Mouse (Mus musculus): Measurements from ENCODE around the gene Dclk3. TPM values are rescaled to one million over a fixed set of nuclear protein-coding genes. Genes with fewer than 3 reads are reported as not detected.

Gene Dclk3
- polyA plus RNA-seq, 1 experiment from 2014 or later: not detected

DNA sequence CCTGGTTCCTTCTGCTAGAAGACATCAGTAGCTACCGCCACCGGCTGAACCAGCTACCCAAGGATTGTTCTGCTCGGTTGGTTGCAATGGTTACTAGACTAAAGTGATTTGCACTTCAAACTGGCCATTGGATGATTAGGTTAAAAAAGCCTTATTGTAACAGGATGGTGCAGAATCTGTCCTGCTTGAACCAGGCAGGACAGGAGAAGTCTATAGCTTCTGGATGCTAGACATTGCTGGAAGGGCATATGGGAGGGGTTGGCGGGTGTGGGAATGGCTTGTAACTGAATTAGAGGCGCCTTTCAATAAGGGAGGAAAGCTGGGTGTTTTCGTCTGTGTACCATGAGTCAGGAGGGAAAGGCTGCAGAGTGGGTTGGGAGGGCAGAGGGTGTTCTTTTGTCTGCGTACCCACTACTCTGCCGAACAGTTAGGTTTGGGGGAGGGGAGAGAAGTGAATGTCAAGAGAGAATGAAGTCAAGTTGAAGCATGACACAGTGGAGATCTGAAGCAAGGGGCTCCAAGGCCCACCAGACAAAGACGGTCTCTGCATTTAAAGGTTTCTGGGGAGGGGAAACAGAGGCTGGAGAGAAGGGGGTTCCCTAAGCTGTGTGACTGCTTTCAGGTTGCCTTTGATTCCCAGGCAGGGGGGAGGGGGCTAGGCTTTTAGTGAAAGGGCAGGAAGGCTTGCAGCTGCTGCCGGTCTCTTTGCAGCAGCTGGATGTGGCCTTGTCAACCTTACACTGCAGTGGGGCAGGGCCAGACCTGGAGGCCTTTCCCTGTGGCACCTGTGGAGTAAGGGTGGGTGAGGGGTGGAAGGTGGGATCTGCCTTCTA lies 48.0 kb downstream of the Dclk3 start:
- Histone ChIP-seq H3K36me3 (ENCODE audit: inconsistent target) (no peaks in the 10 kb centered on the region), H3K4me3 (ENCODE audit: inconsistent target) (no peak overlapping the region), H3K79me2 (ENCODE audit: inconsistent target) (no peaks in the 10 kb centered on the region), H3K27ac (no peak overlapping the region)
- 91% methylated on average over 10 of the region's 10 CpGs for WGBS (ENCODE audit: missing documents)

GRCm38 (mm10) chr9:111490583-111490982 lies 51.7 kb downstream of the Dclk3 start:
- no peak overlapping the region for H3K4me3 ChIP-seq (ENCODE audit: inconsistent target)
- no peaks in the 10 kb centered on the region for H3K36me3 ChIP-seq (ENCODE audit: inconsistent target)
- no peak overlapping the region for H3K27ac ChIP-seq
- 37% methylated on average over 8 of the region's 8 CpGs for WGBS (ENCODE audit: missing documents)
- no peaks in the 10 kb centered on the region for H3K79me2 ChIP-seq (ENCODE audit: inconsistent target)

DNA sequence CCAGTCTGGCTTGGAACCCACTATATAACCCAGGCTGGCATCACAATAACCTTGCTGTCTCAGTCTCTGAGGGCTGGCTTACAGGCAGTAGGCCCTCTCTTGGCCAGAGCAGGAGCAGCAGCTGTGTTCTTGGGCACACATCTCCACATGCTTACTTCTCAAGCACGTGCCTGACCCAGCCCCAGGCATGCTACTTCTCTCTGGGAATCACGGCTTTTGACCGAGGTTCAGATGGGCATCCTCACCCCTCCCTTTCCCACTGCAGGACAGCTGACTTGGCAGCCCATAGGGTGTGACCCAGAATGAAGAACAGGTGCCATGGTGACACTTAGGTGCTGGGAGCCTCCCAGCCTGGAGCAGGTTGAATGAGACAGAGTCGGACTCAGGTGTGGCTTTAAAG lies 52.4 kb downstream of the Dclk3 start:
- WGBS (ENCODE audit: missing documents): 51% methylated on average over 4 of the region's 4 CpGs
- Histone ChIP-seq H3K36me3 (ENCODE audit: inconsistent target) (no peaks in the 10 kb centered on the region), H3K79me2 (ENCODE audit: inconsistent target) (no peaks in the 10 kb centered on the region), H3K4me3 (ENCODE audit: inconsistent target) (no peak overlapping the region), H3K27ac (no peak overlapping the region)

DNA sequence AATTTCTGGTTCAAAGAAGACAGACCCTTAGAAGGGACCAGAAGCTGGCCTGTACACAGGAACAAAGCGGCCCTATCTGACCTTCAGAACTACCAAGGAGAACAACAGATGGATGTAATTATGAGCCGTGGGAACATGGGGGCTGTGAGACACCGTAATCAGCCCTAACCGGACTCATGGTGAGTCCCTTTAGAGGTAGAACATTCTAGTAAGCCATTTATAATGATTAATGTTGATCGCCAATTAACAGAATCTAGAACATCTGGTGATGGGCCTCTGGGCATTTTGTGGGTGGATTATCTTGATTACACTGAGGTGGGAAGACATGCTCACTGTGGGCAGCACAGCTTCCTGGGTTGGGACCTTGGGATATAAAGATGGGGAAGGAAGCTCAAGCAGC lies 54.6 kb downstream of the Dclk3 start:
- WGBS (ENCODE audit: missing documents): 84% methylated on average over 5 of the region's 5 CpGs
- Histone ChIP-seq H3K27ac (no peak overlapping the region), H3K4me3 (ENCODE audit: inconsistent target) (no peak overlapping the region), H3K36me3 (ENCODE audit: inconsistent target) (no peaks in the 10 kb centered on the region), H3K79me2 (ENCODE audit: inconsistent target) (no peaks in the 10 kb centered on the region)

DNA sequence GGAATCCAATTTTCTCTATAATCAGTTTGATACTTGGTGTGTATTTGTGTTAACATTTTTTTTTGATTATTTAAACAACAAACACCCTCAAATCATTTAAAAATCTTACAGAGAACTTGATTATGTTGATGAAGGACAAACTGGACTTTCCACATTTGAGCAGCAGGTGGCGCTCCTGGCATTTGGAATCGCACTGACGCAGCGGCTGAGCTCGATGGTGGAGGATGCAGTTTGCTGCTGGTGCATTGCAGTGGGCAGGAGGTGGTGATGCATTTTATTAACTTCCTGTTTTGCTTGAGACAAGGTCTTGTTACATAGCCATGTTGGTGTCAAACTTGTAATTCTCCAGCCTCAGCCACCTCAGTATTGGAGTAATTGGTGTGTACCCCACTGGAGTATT lies 56.7 kb downstream of the Dclk3 start:
- H3K79me2 ChIP-seq (ENCODE audit: inconsistent target): no peaks in the 10 kb centered on the region
- no peaks in the 10 kb centered on the region for H3K36me3 ChIP-seq (ENCODE audit: inconsistent target)
- H3K27ac ChIP-seq: no peak overlapping the region
- H3K4me3 ChIP-seq (ENCODE audit: inconsistent target): no peak overlapping the region
- WGBS (ENCODE audit: missing documents): under 1% methylated on average over 5 of the region's 5 CpGs

DNA sequence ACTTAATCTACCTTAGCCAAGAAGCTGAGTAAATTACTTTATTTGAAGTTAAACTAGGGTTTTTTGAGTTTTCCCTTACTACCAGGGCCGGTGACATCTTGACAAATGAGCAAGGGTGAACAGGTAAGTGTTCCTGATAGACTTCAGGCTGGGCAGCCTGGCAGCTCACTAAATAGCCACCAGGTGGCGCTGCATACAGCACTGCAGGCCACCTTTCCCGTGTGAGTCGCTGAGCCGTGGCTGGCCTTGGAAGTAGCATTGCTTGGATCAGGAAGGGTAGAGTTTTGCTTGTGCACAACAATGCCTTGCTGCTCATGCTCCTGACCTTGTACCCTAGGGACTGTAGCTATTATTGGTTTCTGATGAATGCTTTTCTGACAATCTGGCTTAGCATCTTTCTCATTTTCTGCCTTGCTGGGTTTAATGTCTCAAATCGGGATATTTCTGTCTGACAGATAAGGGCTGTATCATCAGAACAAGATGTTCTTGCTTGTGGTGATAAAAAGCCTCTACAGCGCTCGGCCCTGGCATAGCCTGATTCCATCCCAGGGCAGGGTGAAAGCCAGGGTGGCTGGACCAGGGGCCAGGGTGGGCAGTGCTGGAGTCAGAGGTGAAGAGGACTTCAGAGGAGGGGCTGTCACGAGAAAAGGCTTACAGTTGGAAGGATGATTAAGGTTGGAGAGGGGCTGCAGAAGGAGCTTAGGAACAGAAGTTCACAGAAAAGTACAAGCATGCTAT lies 58.4 kb downstream of the Dclk3 start:
- H3K27ac ChIP-seq: no peak overlapping the region
- H3K4me3 ChIP-seq (ENCODE audit: inconsistent target): no peak overlapping the region
- no peaks in the 10 kb centered on the region for H3K79me2 ChIP-seq (ENCODE audit: inconsistent target)
- 33% methylated on average over 9 of the region's 9 CpGs for WGBS (ENCODE audit: missing documents)
- H3K36me3 ChIP-seq (ENCODE audit: inconsistent target): no peaks in the 10 kb centered on the region

DNA sequence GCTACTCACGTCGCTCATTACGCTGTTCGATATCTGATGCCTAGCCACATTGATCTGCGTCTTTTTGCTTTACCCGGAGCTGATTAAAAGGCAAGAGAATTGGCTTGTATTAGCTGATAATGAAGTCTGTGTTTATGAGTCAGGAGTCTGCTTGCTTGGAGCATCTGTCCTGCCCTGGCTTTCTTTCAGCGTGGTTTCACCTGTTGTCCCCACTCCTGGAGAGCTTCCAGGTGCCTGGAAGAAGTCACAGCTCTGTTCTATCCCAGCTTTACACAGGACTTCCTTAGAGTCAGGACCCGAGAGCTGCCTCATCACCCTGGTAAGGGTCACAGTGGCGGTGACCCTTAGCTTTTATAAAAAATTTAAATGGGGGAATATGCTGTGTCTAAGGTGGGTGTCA lies 61.3 kb downstream of the Dclk3 start:
- Histone ChIP-seq H3K27ac (no peak overlapping the region), H3K4me3 (ENCODE audit: inconsistent target) (no peak overlapping the region), H3K79me2 (ENCODE audit: inconsistent target) (no peaks in the 10 kb centered on the region), H3K36me3 (ENCODE audit: inconsistent target) (no peaks in the 10 kb centered on the region)
- 95% methylated on average over 9 of the region's 9 CpGs for WGBS (ENCODE audit: missing documents)

GRCm38 (mm10) chr9:111506075-111506474 lies 67.2 kb downstream of the Dclk3 start:
- WGBS (ENCODE audit: missing documents): 73% methylated on average over 3 of the region's 3 CpGs
- Histone ChIP-seq H3K4me3 (ENCODE audit: inconsistent target) (no peak overlapping the region), H3K36me3 (ENCODE audit: inconsistent target) (no peaks in the 10 kb centered on the region), H3K27ac (no peak overlapping the region), H3K79me2 (ENCODE audit: inconsistent target) (no peaks in the 10 kb centered on the region)

DNA sequence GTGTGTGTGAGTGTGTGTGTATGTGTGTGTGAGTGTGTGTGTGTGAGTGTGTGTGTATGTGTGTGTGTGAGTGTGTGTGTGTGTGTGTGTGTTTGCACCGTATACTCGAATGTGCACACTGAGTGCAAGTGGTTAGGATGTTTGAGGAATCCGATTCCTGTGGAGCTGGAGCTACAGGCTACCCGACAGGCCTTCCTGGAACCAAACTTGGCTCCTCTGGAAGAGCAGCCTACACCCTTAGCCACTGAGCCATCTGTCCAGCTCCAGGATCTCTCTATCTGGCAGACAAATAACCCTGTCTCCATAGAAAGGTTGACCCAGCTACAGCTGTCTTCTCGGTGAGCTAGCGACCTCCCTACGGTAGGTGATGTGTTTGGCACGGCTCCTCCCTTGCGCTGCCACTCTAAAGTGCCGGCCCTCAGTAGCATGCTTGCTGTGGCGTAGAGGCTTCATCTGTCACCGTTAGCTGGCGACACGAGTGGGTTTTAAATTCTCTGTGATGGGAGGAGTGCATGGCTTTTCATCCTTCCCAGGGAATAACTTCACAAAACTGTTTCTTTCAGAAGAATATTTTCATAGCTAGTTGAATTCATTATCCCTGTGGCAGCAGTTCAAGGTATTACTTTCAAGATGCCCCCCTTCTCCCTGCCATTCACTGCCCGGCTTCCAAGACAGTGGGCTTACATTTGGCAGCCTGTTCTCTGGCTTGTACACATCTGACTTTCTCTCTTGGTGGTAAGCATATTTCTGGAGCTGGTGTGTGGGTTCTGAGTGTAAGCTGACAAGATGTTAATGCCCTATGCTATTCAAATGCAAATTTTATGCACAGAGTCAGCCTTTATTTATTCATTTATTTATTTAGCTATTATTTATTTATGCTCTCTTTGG lies 75.9 kb downstream of the Dclk3 start:
- Histone ChIP-seq H3K27ac (no peak overlapping the region), H3K79me2 (ENCODE audit: inconsistent target) (no peaks in the 10 kb centered on the region), H3K4me3 (ENCODE audit: inconsistent target) (no peak overlapping the region), H3K36me3 (ENCODE audit: inconsistent target) (no peaks in the 10 kb centered on the region)
- 92% methylated on average over 13 of the region's 15 CpGs for WGBS (ENCODE audit: missing documents)

DNA sequence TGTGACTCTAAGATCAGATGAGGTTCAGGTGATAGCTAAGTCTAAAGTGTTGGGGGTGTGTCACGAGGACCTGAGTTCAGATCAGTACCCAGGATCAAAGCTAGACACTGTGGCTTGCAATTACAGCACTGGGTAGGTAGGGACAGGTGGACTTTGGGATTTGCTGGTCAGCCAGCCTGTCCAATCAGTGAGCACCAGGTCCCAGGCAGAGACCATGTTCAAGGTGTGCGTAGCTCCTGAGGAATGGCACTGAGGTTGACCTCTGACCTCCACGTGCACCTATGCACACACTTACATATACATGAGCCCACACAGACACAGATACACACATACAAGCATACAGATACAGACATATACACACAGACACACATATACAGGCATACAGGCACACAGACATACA lies 76.7 kb downstream of the Dclk3 start:
- no peaks in the 10 kb centered on the region for H3K79me2 ChIP-seq (ENCODE audit: inconsistent target)
- H3K27ac ChIP-seq: no peak overlapping the region
- H3K36me3 ChIP-seq (ENCODE audit: inconsistent target): no peaks in the 10 kb centered on the region
- no peak overlapping the region for H3K4me3 ChIP-seq (ENCODE audit: inconsistent target)
- 86% methylated on average over 3 of the region's 3 CpGs for WGBS (ENCODE audit: missing documents)

DNA sequence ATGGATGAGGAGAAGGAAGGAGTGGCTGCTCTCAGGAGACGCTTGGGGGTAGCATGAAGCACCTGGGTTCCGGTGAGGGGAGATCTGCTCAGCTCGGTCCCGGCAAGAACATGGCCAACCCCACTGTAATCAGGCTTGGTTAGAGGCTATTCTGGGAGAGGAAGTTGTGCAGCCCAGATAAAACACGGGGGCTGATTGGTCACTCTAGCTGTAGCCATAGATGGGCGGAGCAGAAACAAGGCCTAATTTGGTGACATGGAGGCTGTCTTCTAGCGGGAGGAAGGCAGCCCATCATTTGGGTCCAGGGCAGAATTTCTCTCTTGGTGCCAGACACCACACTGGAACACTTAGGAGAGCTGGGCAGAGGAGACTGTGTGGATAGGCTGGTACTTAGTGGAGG lies 83.3 kb downstream of the Dclk3 start:
- WGBS (ENCODE audit: missing documents): 73% methylated on average over 7 of the region's 7 CpGs
- Histone ChIP-seq H3K27ac (no peak overlapping the region), H3K79me2 (ENCODE audit: inconsistent target) (no peaks in the 10 kb centered on the region), H3K4me3 (ENCODE audit: inconsistent target) (no peak overlapping the region), H3K36me3 (ENCODE audit: inconsistent target) (no peaks in the 10 kb centered on the region)

DNA sequence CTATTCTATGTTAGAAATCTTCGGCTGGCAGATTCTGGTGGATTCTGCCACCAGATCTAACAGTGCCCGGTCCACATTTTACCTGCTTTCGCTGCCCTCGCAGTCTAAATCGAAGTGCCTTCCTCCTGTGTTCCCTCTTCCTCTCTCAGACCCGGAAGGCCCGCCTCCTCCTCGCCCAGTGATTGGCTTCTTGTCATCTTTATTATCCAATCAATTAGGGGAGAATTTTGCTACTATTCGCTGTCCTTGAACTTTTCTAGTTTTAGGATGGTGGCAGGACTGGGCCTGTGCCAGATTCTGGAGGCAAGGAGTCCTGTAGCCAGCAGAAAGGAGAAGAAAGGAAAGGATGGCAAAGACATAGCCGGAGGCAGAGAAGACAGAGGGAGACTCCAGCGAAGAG lies 84.2 kb downstream of the Dclk3 start:
- Histone ChIP-seq H3K4me3 (ENCODE audit: inconsistent target) (no peak overlapping the region), H3K27ac (no peak overlapping the region), H3K36me3 (ENCODE audit: inconsistent target) (no peaks in the 10 kb centered on the region), H3K79me2 (ENCODE audit: inconsistent target) (no peaks in the 10 kb centered on the region)
- 89% methylated on average over 8 of the region's 11 CpGs for WGBS (ENCODE audit: missing documents)

DNA sequence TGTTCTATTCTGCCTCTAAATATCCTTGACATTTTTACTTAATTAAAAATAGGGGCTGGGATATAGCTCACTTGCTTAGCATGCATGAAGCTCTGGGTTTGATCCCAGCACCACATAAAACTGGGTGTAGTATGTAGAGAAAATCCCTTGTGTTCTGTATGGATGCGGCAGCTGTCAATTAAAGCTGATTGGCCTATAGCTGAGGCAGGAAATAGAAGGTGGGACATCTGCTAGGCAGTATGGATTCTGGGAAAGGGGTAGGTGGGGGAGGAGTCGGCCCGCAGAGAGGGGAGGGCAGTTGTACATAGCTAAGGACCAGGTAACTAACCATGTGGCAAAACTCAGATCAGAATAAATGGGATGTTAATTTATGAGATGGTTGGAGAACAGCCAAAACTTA lies 85.0 kb downstream of the Dclk3 start:
- WGBS (ENCODE audit: missing documents): 90% methylated on average over 3 of the region's 3 CpGs
- Histone ChIP-seq H3K27ac (no peak overlapping the region), H3K36me3 (ENCODE audit: inconsistent target) (no peaks in the 10 kb centered on the region), H3K4me3 (ENCODE audit: inconsistent target) (no peak overlapping the region), H3K79me2 (ENCODE audit: inconsistent target) (no peaks in the 10 kb centered on the region)

DNA sequence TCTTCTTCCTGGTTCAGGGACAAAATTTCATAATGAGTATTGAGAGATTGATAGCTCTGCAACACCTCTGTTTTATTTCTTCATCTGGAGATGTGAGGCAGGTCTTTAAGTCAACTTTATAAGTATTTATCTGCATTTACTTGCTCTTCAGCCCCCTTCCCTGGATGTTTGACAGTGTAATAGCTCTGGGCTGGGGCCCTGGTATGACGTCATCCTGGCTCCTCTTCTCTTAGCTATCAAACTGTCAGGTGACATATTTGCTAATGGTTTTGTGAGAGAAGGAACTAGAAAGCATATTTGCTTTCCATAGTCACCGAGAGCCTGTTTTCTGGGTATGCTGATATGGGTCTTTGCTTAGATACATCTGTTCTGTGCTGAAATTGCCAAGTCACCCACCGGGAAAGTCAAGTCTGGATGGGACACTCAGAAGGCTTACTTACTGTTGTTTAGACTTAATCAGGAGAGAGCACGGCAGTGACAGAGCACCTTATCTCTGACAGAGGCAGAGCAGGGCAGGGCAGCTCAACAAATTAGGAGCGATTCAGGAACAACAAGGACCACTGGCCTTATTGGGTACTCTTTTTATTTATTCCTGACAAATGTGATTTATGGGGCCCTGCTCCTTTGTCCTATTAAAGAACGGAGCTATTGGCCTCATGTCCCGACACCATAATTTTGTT lies 96.0 kb downstream of the Dclk3 start:
- Histone ChIP-seq H3K4me3 (ENCODE audit: inconsistent target) (no peak overlapping the region), H3K36me3 (ENCODE audit: inconsistent target) (no peaks in the 10 kb centered on the region), H3K27ac (no peak overlapping the region), H3K79me2 (ENCODE audit: inconsistent target) (no peaks in the 10 kb centered on the region)
- WGBS (ENCODE audit: missing documents): 72% methylated on average over 7 of the region's 7 CpGs

All from macrophage (primary cell).